Mouse (Mus musculus): Measurements from ENCODE around the gene Srm. TPM values are rescaled to one million over a fixed set of nuclear protein-coding genes. Genes with fewer than 3 reads are reported as not detected.

The Srm gene
- total and polyA plus RNA-seq, 3 experiments = 136 to 640 (median 151) TPM

GRCm38 (mm10) chr4:148590421-148591170 lies 707 bp upstream of the Srm start:
- peaks cover 27% of the 10 kb centered on the region for H3K79me2 ChIP-seq (replicated peaks; ENCODE audit: control insufficient read depth, extremely low read depth, insufficient read depth, poor library complexity, severe bottlenecking)
- peaks cover 15 to 29% of the 10 kb centered on the region in 2 experiments for H3K4me1 ChIP-seq (ENCODE audit: control insufficient read depth in 1 of 2, insufficient read depth in 2 of 2)
- TF ChIP-seq ZNF384 (IDR thresholded peaks at IDR 0.05; ENCODE audit: low read depth, low read length) (peak; percentile 95), POLR2A (IDR thresholded peaks at IDR 0.05; ENCODE audit: low read depth, low read length) (no peak), ELF1 (IDR thresholded peaks at IDR 0.05; ENCODE audit: low read depth, low read length) (no peak)
- in situ Hi-C loops (cut with MboI; ENCODE audit: low pct_ligation_motif_present, low pct_unique_long_range_greater_than_20kb, low sequenced_read_pairs) = no loop called here
- peaks cover 12% of the 10 kb centered on the region for H3K9me3 ChIP-seq (replicated peaks; ENCODE audit: low read length)
- H3K36me3 ChIP-seq (replicated peaks in 1 of 2; ENCODE audit: control insufficient read depth in 1 of 2, insufficient read depth in 1 of 2, low read length in 1 of 2) = peaks cover 23 to 33% of the 10 kb centered on the region in 2 experiments
- H3K9ac ChIP-seq (ENCODE audit: insufficient read depth, low read depth) = peak overlapping the region; percentile 42; the same call in 1 of the 2 replicates
- peak overlapping the region; percentile 70 for H3K27ac ChIP-seq (ENCODE audit: insufficient read depth, low read depth)
- dilution Hi-C loops (cut with MboI; ENCODE audit: extremely low pct_ligation_motif_present, extremely low pct_unique_long_range_greater_than_20kb, low sequenced_read_pairs) = no loop called here
- H3K4me3 ChIP-seq (replicated peaks in 1 of 3; ENCODE audit: low read depth in 2 of 3, low read length in 2 of 3, poor library complexity in 1 of 3) = peak overlapping the region; percentile 57 to 88 (median 58)
- DNase-seq (ENCODE audit: extremely low read depth) = peak; percentile 47
- no peaks in the 10 kb centered on the region for H3K27me3 ChIP-seq (replicated peaks)
- H3K4me2 ChIP-seq (ENCODE audit: insufficient read depth, low read depth, poor library complexity, severe bottlenecking) = peak overlapping the region; percentile 80

DNA sequence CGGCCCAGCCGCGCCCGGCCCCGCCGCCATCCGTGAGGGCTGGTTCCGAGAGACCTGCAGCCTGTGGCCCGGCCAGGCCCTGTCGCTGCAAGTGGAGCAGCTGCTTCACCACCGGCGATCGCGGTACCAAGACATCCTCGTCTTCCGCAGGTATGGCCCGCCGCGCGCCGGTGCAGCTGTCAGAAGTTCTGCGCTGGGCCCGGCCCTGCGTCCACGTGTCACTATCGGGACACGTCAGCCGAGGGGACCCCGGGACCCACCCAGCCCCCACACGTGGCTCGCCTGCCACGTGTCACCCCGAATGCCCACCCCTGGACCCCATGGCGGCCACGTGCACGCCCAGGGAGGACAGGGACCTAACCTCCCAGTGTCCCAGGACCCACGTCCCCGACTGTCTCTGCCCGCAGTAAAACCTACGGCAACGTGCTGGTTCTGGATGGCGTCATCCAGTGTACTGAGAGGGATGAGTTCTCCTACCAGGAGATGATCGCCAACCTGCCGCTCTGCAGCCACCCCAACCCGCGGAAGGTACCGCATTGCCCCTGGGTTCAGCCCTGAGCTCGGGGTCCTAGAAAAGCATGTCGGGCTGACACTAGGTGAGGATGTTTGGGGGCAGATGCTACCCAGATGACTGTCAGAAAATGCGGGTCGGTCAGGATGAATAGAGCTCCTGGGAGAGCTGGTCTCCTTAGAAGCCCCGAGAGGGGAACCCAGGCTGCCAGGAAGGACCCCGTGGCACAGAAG lies 506 bp downstream of the Srm start:
- Histone ChIP-seq H3K27ac (ENCODE audit: insufficient read depth, low read depth) (peak overlapping the region; percentile 44), H3K4me1 (ENCODE audit: control insufficient read depth in 1 of 2, insufficient read depth in 2 of 2) (peaks cover 15 to 29% of the 10 kb centered on the region in 2 experiments)
- no peak for TF ChIP-seq HCFC1 (IDR thresholded peaks at IDR 0.05; ENCODE audit: low read depth, low read length)
- no peak for TF ChIP-seq PAX5 (IDR thresholded peaks at IDR 0.05; ENCODE audit: low read length)
- no peak for TF ChIP-seq ZNF384 (IDR thresholded peaks at IDR 0.05; ENCODE audit: low read depth, low read length)
- no peak; the same call in 1 of the 2 replicates for TF ChIP-seq POLR2A (IDR thresholded peaks at IDR 0.05; ENCODE audit: low read depth, low read length)
- no peak for TF ChIP-seq JUN (IDR thresholded peaks at IDR 0.05; ENCODE audit: insufficient read depth, low read depth, low read length)
- no peak for TF ChIP-seq POLR2AphosphoS2 (IDR thresholded peaks at IDR 0.05; ENCODE audit: low read depth, low read length)
- TF ChIP-seq CTCF (conservative IDR thresholded peaks at IDR 0.05 in 1 of 2, IDR thresholded peaks at IDR 0.05 in 1 of 2; ENCODE audit: low read depth in 2 of 2, low read length in 2 of 2) = no peak
- no peak for TF ChIP-seq NELFE (IDR thresholded peaks at IDR 0.05; ENCODE audit: low read depth, low read length)
- peak; percentile 60 for TF ChIP-seq BHLHE40 (IDR thresholded peaks at IDR 0.05; ENCODE audit: low read depth, low read length)
- TF ChIP-seq TBP (conservative IDR thresholded peaks at IDR 0.05; ENCODE audit: low read depth, low read length) = no peak
- no peak for TF ChIP-seq ETS1 (conservative IDR thresholded peaks at IDR 0.05; ENCODE audit: low read depth, low read length)
- no peak for TF ChIP-seq E2F4 (IDR thresholded peaks at IDR 0.05; ENCODE audit: insufficient replicate concordance, low read depth, low read length)
- no peak for TF ChIP-seq ZMIZ1 (IDR thresholded peaks at IDR 0.05; ENCODE audit: low read depth, low read length)
- TF ChIP-seq MXI1 (IDR thresholded peaks at IDR 0.05; ENCODE audit: low read depth, low read length) = peak; percentile 82
- TF ChIP-seq GABPA (IDR thresholded peaks at IDR 0.05; ENCODE audit: insufficient replicate concordance, low read depth, low read length) = no peak
- TF ChIP-seq IRF4 (IDR thresholded peaks at IDR 0.05; ENCODE audit: low read depth, low read length) = no peak
- TF ChIP-seq NRF1 (IDR thresholded peaks at IDR 0.05; ENCODE audit: low read depth, low read length) = no peak
- no peak for TF ChIP-seq SMC3 (IDR thresholded peaks at IDR 0.05; ENCODE audit: low read depth, low read length)
- no peak for TF ChIP-seq ZC3H11A (IDR thresholded peaks at IDR 0.05; ENCODE audit: low read depth, low read length)
- no peak for TF ChIP-seq MAZ (IDR thresholded peaks at IDR 0.05; ENCODE audit: low read depth, low read length)
- TF ChIP-seq MEF2A (IDR thresholded peaks at IDR 0.05; ENCODE audit: borderline replicate concordance, low read depth, low read length) = no peak
- TF ChIP-seq CHD1 (IDR thresholded peaks at IDR 0.05; ENCODE audit: low read depth, low read length) = no peak
- TF ChIP-seq CHD2 (IDR thresholded peaks at IDR 0.05; ENCODE audit: low read length) = no peak
- no peak for TF ChIP-seq EP300 (IDR thresholded peaks at IDR 0.05; ENCODE audit: low read length)
- no peak for TF ChIP-seq ELF1 (IDR thresholded peaks at IDR 0.05; ENCODE audit: low read depth, low read length)
- TF ChIP-seq UBTF (IDR thresholded peaks at IDR 0.05; ENCODE audit: low read depth, low read length) = no peak
- peak; percentile 94 for TF ChIP-seq MAX (IDR thresholded peaks at IDR 0.05; ENCODE audit: low read length)
- TF ChIP-seq USF2 (conservative IDR thresholded peaks at IDR 0.05; ENCODE audit: low read depth, low read length) = no peak
- TF ChIP-seq USF1 (IDR thresholded peaks at IDR 0.05; ENCODE audit: low read depth, low read length) = peak; percentile 11; the same call in 1 of the 2 replicates
- TF ChIP-seq MAFK (IDR thresholded peaks at IDR 0.05; ENCODE audit: insufficient replicate concordance, low read length) = no peak

More for the DNA sequence above, 506 bp downstream of the Srm start:
- peaks cover 22% of the 10 kb centered on the region for H3K9me3 ChIP-seq (replicated peaks; ENCODE audit: low read length)
- H3K36me3 ChIP-seq (replicated peaks in 1 of 2; ENCODE audit: control insufficient read depth in 1 of 2, insufficient read depth in 1 of 2, low read length in 1 of 2) = peaks cover 35 to 46% of the 10 kb centered on the region in 2 experiments
- peak overlapping the region; percentile 95 for H3K4me2 ChIP-seq (ENCODE audit: insufficient read depth, low read depth, poor library complexity, severe bottlenecking)
- dilution Hi-C loops (cut with MboI; ENCODE audit: extremely low pct_ligation_motif_present, extremely low pct_unique_long_range_greater_than_20kb, low sequenced_read_pairs) = no loop called here
- no peaks in the 10 kb centered on the region for H3K27me3 ChIP-seq (replicated peaks)
- peaks cover 27% of the 10 kb centered on the region for H3K79me2 ChIP-seq (replicated peaks; ENCODE audit: control insufficient read depth, extremely low read depth, insufficient read depth, poor library complexity, severe bottlenecking)
- in situ Hi-C loops (cut with MboI; ENCODE audit: low pct_ligation_motif_present, low pct_unique_long_range_greater_than_20kb, low sequenced_read_pairs) = no loop called here
- peak overlapping the region; percentile 88 to 96 (median 92) for H3K4me3 ChIP-seq (replicated peaks in 1 of 3; ENCODE audit: low read depth in 2 of 3, low read length in 2 of 3, poor library complexity in 1 of 3)
- peak overlapping the region; percentile 91 for H3K9ac ChIP-seq (ENCODE audit: insufficient read depth, low read depth)
- DNase-seq (ENCODE audit: extremely low read depth) = no peak

Data from CH12.LX (cell line).